ENCODE assay signal across 8 mouse cellular contexts in the genomic region with DNA sequence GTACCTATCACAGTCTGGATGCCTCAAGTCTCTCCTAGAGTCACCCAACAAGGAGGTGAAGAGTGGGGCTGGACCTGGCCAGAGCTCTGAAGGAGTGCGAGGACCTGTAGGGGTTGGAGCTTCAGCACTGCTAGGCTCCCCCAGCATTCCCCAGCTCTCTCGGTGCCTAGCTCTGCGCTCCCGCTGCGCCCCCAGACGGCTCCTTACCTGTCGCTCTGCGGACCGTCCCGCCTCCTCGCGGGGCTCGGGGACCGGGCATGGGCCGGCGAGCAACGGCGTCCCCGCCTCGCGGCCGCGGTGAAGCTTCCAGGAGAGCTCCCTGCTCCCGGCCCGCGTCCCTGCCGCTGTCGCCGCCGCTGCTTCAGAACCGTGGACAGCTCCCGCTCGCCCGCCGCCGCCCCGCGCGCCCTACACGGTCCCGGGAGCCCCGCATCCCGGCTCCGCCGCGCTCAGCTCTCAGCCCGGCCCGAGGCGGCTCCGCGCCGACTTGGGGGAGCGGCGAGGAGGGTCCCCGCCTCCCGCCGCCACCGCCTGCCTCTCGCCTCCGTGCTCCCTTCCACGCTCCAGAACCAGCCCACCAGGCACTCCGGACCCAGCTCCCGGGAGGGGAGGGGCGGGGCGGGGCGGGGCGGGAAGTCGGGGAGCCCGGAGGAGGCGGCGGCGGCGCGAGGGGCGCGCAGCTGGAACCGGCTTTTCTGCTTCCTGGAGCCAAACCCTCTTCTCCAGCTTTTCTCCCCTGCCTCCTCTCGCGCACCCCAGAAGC. TPM values are rescaled to one million over a fixed set of nuclear protein-coding genes. Genes with fewer than 3 reads are reported as not detected.
DNase-seq lines count a peak whose midpoint lies in the region; ATAC-seq and TF ChIP-seq lines count a peak whose summit lies in the region.

A gene (minus strand): TSS at position 513 of the 763 bp plus-strand sequence.

- peaks cover 27% of the 10 kb centered on the region for H3K4me1 ChIP-seq in hindbrain, embryonic 15.5 days (replicated peaks)
- peaks cover 3% of the 10 kb centered on the region; the same call in 1 of the 2 replicates for H3K4me1 ChIP-seq in small intestine, adult 2 months (ENCODE audit: control insufficient read depth, insufficient read depth, insufficient read length, low read length)

- ATAC-seq in hindbrain, embryonic 15.5 days (ENCODE audit: low FRiP score, low read depth), result peak; percentile 79
- no peak for ATAC-seq in inflammation-experienced regulatory T-cells, adult 6 months

- intact Hi-C loops in left cerebral cortex, postnatal 4 days (cut with DNase I), result no loop called here

- no peaks in the 10 kb centered on the region for H3K36me3 ChIP-seq in hindbrain, embryonic 15.5 days
- H3K36me3 ChIP-seq in small intestine, adult 2 months (ENCODE audit: control insufficient read depth, insufficient read depth, low read length), result no peaks in the 10 kb centered on the region

- 1% methylated on average over 63 of the region's 79 CpGs for WGBS in hindbrain, embryonic 15.5 days
- WGBS in small intestine, adult 2 months, result 1% methylated on average over 75 of the region's 79 CpGs

- no peak for TF ChIP-seq CTCF in small intestine, adult 2 months (IDR thresholded peaks at IDR 0.05; ENCODE audit: extremely low read depth, insufficient read length, insufficient replicate concordance, low read depth, low read length)

- peaks cover 9% of the 10 kb centered on the region; the same call in 1 of the 2 replicates for H3K27me3 ChIP-seq in hindbrain, embryonic 15.5 days
- peaks cover 11% of the 10 kb centered on the region for H3K27me3 ChIP-seq in small intestine, adult 2 months (ENCODE audit: control insufficient read depth, insufficient read depth, low read length)

- H3K27ac ChIP-seq in hindbrain, embryonic 15.5 days (replicated peaks), result peak within 1 kb of the TSS; percentile 30
- H3K27ac ChIP-seq in small intestine, adult 2 months (ENCODE audit: insufficient read depth, low read depth, low read length), result no peak within 1 kb of the TSS

- peak within 1 kb of the TSS; percentile 63 for H3K4me3 ChIP-seq in hindbrain, embryonic 15.5 days
- peak within 1 kb of the TSS; percentile 64 for H3K4me3 ChIP-seq in small intestine, adult 2 months (ENCODE audit: low read depth, low read length)

- H3K4me2 ChIP-seq in hindbrain, embryonic 15.5 days, result peak within 1 kb of the TSS; percentile 84

- no peaks in the 10 kb centered on the region for H3K9me3 ChIP-seq in hindbrain, embryonic 15.5 days

- TF ChIP-seq POLR2A in small intestine, adult 2 months (IDR thresholded peaks at IDR 0.05; ENCODE audit: low read depth, low read length), result no peak

- peak within 1 kb of the TSS; percentile 73 for H3K9ac ChIP-seq in hindbrain, embryonic 15.5 days

- peak; percentile 77 to 94 for DNase-seq in adrenal gland, adult (ENCODE audit: inconsistent age in 2 of 2, low spot score in 1 of 2)
- DNase-seq in cerebellum, postnatal 10 days, result peak; percentile 68 to 71
- peak; percentile 40 to 44 for DNase-seq in frontal cortex, postnatal 36 days (ENCODE audit: low spot score in 2 of 2)
- DNase-seq in left cerebral cortex, postnatal 4 days, result peak; percentile 57
- peak; percentile 73 for DNase-seq in mesoderm, embryonic 11.5 days (ENCODE audit: low read depth, low spot score)

RNA-seq across cellular contexts. Expression of the gene that starts here (rescaled TPM):
- 10.9 and 12.0 TPM in 2 replicates for polyA plus RNA-seq in hindbrain, embryonic 15.5 days (2015; fragmentation: Nextera tagmentation; extraction: Ambion mirVana)
- 10 to 100 TPM; 36.9 to 47.9 TPM for total RNA-seq in left cerebral cortex, postnatal 4 days (2021)
- polyA plus RNA-seq in small intestine, adult 2 months (2012; rRNA removed), result not detected in 2 replicates
- polyA plus RNA-seq in inflammation-experienced regulatory T-cells, adult 6 months (2017; shearing (Covaris generic)), result not detected

Comparison
In these comparisons a context has a peak if more than half of its experiments do, and no peak if none do; other contexts are left out.
1. RNA of the gene that starts here (polyA plus RNA-seq): 10.9 to 12.0 TPM in hindbrain, embryonic 15.5 days; not detected in small intestine, adult 2 months and not detected in inflammation-experienced regulatory T-cells, adult 6 months; every median in the first group is over 10 times any median in the second.
2. Peak in every context shown above with its lines, with median percentiles within 50 percentile points of each other: DNase-seq.